Mouse (Mus musculus) embryonic fibroblast, embryonic 13.5 days (primary cell): ENCODE data around the gene Slc22a17. TPM values are rescaled to one million over a fixed set of nuclear protein-coding genes. Genes with fewer than 3 reads are reported as not detected.

Source experiments
- H3K27ac ChIP-seq: 2 replicates; pipeline ENCODE4 v1.5.1; 2012; ENCODE audit warnings: low read length, control low read depth, inconsistent platforms; ENCODE audit not compliant: insufficient read depth
- H3K4me1 ChIP-seq: 2 replicates; pipeline ENCODE4 v1.6.1; 2011; ENCODE audit warnings: low read length; ENCODE audit not compliant: control insufficient read depth, insufficient read depth
- H3K4me3 ChIP-seq: 2 replicates; pipeline ENCODE4 v1.5.1; 2011; ENCODE audit warnings: mild to moderate bottlenecking, control low read depth, low read length; ENCODE audit not compliant: insufficient read depth
- CTCF ChIP-seq: IDR thresholded peaks from 2 replicates; pipeline ENCODE4 v1.5.1; 2011; ENCODE audit warnings: mild to moderate bottlenecking, control low read depth, low read length, moderate library complexity, borderline replicate concordance; ENCODE audit not compliant: insufficient read depth
- POLR2A ChIP-seq: IDR thresholded peaks from 2 replicates; pipeline ENCODE4 v1.6.1; 2011; ENCODE audit warnings: low read depth, mild to moderate bottlenecking, control low read depth, low read length, moderate library complexity
- polyA plus RNA-seq: library from polyadenylated mRNA; stranded (reverse); fragments of >200 nt; gene quantifications from 2 replicates; pipeline ENCODE4 v1.2.4, GENCODE M21; 2011; ENCODE audit warnings: low read depth; ENCODE audit not compliant: missing spikeins, insufficient read length

The Slc22a17 gene
- polyA plus RNA-seq, 1 experiment: 20.9 TPM

- H3K27ac ChIP-seq: peak within 1 kb of the TSS; percentile 53
- H3K4me1 ChIP-seq: 0 out of 2 replicates have a peak, but pooled peaks cover 2% of the 10 kb centered on the region
- H3K4me3 ChIP-seq: peak within 1 kb of the TSS; percentile 75
- TF ChIP-seq POLR2A (peak; percentile 21; the same call in 1 of the 2 replicates), CTCF (no peak)
Observed at GRCm38 (mm10) chr14:54877048-54877715, 35.8 kb downstream of the Slc22a17 start, which contains the start of gene Ppp1r3e. TSS of gene Ppp1r3e (minus strand) at chr14:54877550.

GRCm38 (mm10) chr14:54876539-54877047 lies 36.3 kb downstream of the Slc22a17 start:
- H3K4me3 ChIP-seq: peak overlapping the region; percentile 75
- peak overlapping the region; percentile 53 for H3K27ac ChIP-seq
- TF ChIP-seq CTCF (no peak), POLR2A (peak; percentile 74)
- H3K4me1 ChIP-seq: 0 out of 2 replicates have a peak, but pooled peaks cover 2% of the 10 kb centered on the region

GRCm38 (mm10) chr14:54875844-54876538 lies 36.9 kb downstream of the Slc22a17 start:
- peak overlapping the region; percentile 75 for H3K4me3 ChIP-seq
- H3K4me1 ChIP-seq: 0 out of 2 replicates have a peak, but pooled peaks cover 2% of the 10 kb centered on the region
- peak overlapping the region; percentile 53 for H3K27ac ChIP-seq
- no peak for TF ChIP-seq CTCF
- TF ChIP-seq POLR2A: no peak

GRCm38 (mm10) chr14:54874165-54874564 lies 38.8 kb downstream of the Slc22a17 start:
- TF ChIP-seq POLR2A (no peak), CTCF (no peak)
- no peak overlapping the region for H3K4me3 ChIP-seq
- H3K4me1 ChIP-seq: 0 out of 2 replicates have a peak, but pooled peaks cover 2% of the 10 kb centered on the region
- no peak overlapping the region for H3K27ac ChIP-seq

- Histone ChIP-seq H3K4me3 (no peak within 1 kb of the TSS), H3K27ac (no peak within 1 kb of the TSS), H3K4me1 (no peaks in the 10 kb centered on the region)
- TF ChIP-seq POLR2A (no peak), CTCF (no peak)
Observed at GRCm38 (mm10) chr14:54870861-54871260, 42.1 kb downstream of the Slc22a17 start, which contains the start of gene Homez. TSS of gene Homez (minus strand) at chr14:54870961.

GRCm38 (mm10) chr14:54868026-54868425 lies 44.9 kb downstream of the Slc22a17 start:
- H3K4me3 ChIP-seq: no peak overlapping the region
- H3K4me1 ChIP-seq: no peaks in the 10 kb centered on the region
- no peak overlapping the region for H3K27ac ChIP-seq
- TF ChIP-seq CTCF (no peak), POLR2A (no peak)

- no peak overlapping the region for H3K27ac ChIP-seq
- no peaks in the 10 kb centered on the region for H3K4me1 ChIP-seq
- TF ChIP-seq POLR2A (no peak), CTCF (0 out of 2 replicates have a peak, but pooled peaks have one; percentile 3)
- H3K4me3 ChIP-seq: no peak overlapping the region
Observed at GRCm38 (mm10) chr14:54866936-54867335, 46.0 kb downstream of the Slc22a17 start.

GRCm38 (mm10) chr14:54866268-54866667 lies 46.7 kb downstream of the Slc22a17 start:
- H3K27ac ChIP-seq: no peak overlapping the region
- H3K4me3 ChIP-seq: no peak overlapping the region
- TF ChIP-seq CTCF: no peak
- no peak for TF ChIP-seq POLR2A
- no peaks in the 10 kb centered on the region for H3K4me1 ChIP-seq

GRCm38 (mm10) chr14:54865626-54866025 lies 47.3 kb downstream of the Slc22a17 start:
- Histone ChIP-seq H3K4me1 (no peaks in the 10 kb centered on the region), H3K27ac (no peak overlapping the region), H3K4me3 (no peak overlapping the region)
- TF ChIP-seq CTCF (no peak), POLR2A (no peak)

- TF ChIP-seq CTCF (no peak), POLR2A (no peak)
- Histone ChIP-seq H3K4me1 (no peaks in the 10 kb centered on the region), H3K27ac (peak overlapping the region; percentile 25), H3K4me3 (peak overlapping the region; percentile 67)
Observed at GRCm38 (mm10) chr14:54864313-54865036, 48.5 kb downstream of the Slc22a17 start.
